Mouse (Mus musculus): ENCODE results near the gene Pkp2.

- TF ChIP-seq CTCF (IDR thresholded peaks at IDR 0.05; ENCODE audit: extremely low read depth, insufficient read depth, insufficient read length, insufficient replicate concordance) (peak; percentile 13; the same call in 1 of the 2 replicates), POLR2A (IDR thresholded peaks at IDR 0.05; ENCODE audit: low read depth, low read length) (peak; percentile 85)
Measured at GRCm38 (mm10) chr16:16302369-16303137, 89.4 kb downstream of the Pkp2 start, which contains the start of gene Yars2.
